Mouse (Mus musculus) heart, postnatal 10 days (tissue): ENCODE results near the gene Kat5. TPM values are rescaled to one million over a fixed set of nuclear protein-coding genes. Genes with fewer than 3 reads are reported as not detected.

Experiments
- DNase-seq, 2 experiments: peaks; one replicate each; pipeline ENCODE4 v3.0.0; 2021
- intact Hi-C: fragments of 180-260 bp; cut with DNase I; formaldehyde crosslinking; loops from one replicate; pipeline ENCODE4 v1.15.1; 2025
- total RNA-seq, 2 experiments: library from RNA; stranded (reverse); gene quantifications; 2 replicates each; pipeline ENCODE4 v1.2.3; 2021

The Kat5 gene
- total RNA-seq, 2 experiments from 2014 or later: 34.2 to 43.5 TPM

DNA sequence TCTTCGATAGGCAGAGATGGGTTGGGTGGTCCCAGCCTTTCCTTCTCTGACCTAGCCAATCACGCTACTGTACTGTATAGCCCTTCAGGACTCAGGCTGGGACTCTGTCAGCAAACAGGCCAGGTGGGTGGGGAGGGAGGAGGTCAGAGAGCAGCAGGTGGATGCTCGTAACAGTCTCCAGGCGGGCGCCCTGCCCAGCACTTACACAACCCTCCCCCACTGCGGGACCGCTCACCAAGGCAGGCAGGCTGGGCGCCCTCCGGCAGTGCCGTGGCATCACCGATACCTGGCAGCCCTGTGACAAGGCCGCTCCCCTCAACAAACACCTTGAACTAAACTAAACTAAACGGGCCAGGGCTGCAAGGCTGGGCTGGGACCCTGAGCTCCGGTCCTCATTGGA is 55.8 kb downstream of the Kat5 start:
- DNase-seq: no peak
- intact Hi-C loops: no loop called here

DNA sequence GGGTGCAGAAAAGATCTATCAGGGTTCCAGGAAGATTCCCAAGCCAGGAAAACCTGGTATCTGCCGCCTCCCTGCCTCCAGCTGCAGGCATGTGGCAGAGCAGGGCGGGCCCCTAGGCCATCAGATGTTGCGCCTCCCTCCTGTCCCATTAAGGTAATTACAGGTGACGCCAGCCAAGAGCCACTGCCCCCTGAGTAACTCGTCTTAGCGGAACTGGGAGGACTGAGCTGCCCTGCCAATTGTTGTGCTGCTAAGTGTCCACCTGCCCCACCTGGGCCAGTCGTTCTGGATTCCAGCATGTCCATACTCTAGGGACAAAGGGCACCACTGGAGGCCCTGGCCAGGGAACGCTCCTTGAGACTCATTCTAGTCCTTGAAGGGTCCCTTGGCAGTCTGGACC is 56.2 kb downstream of the Kat5 start:
- intact Hi-C loops: no loop called here
- no peak for DNase-seq

Other genes with a start within 250 kb of the Kat5 start
- 10 to 100 TPM; 26.4 to 28.8 TPM for gene Eif1ad, start 243.5 kb downstream of the Kat5 start, total RNA-seq
- 100 to 1,000 TPM; 173 to 178 TPM for gene Banf1, start 243.1 kb downstream of the Kat5 start, total RNA-seq
- gene Sart1, start 221.5 kb downstream of the Kat5 start, total RNA-seq: 10 to 100 TPM; 47.7 to 50.7 TPM
- gene Tsga10ip, start 207.7 kb downstream of the Kat5 start, total RNA-seq: not detected
- 100 to 1,000 TPM; 240 to 260 TPM for gene Drap1, start 185.3 kb downstream of the Kat5 start, total RNA-seq
- 10 to 100 TPM; 40.3 to 43.8 TPM for gene AI837181, start 185.1 kb downstream of the Kat5 start, total RNA-seq
- gene Fosl1, start 162.7 kb downstream of the Kat5 start, total RNA-seq: not detected
- gene Ccdc85b, start 152.3 kb downstream of the Kat5 start, total RNA-seq: 10 to 100 TPM; 12.5 to 14.5 TPM
- 10 to 100 TPM; 90.2 to 91.5 TPM for gene Fibp, start 149.6 kb downstream of the Kat5 start, total RNA-seq
- under 1 TPM; 0.41 to 0.45 TPM for gene Ctsw, start 141.7 kb downstream of the Kat5 start, total RNA-seq
- gene Efemp2, start 136.3 kb downstream of the Kat5 start, total RNA-seq: 10 to 100 TPM; 28.6 to 32.7 TPM
- 10 to 100 TPM; 24.3 to 25.5 TPM for gene Mus81, start 121.8 kb downstream of the Kat5 start, total RNA-seq
- gene Cfl1, start 119.8 kb downstream of the Kat5 start, total RNA-seq: 100 to 1,000 TPM; 497 to 519 TPM
- 1 to 10 TPM in 1 of 2 experiments, under 1 TPM in 1; 0.69 to 1.2 TPM for gene 1700020D05Rik, start 106.5 kb downstream of the Kat5 start, total RNA-seq
- 1 to 10 TPM; 6.1 to 7.7 TPM for gene Snx32, start 99.7 kb downstream of the Kat5 start, total RNA-seq
- not detected for gene Ovol1, start 49.6 kb downstream of the Kat5 start, total RNA-seq
- gene Ap5b1, start 42.2 kb downstream of the Kat5 start, total RNA-seq: 1 to 10 TPM; 4.1 to 4.5 TPM
- gene Rnaseh2c, start 8.4 kb downstream of the Kat5 start, total RNA-seq: 10 to 100 TPM; 63.6 to 76.0 TPM
- gene Rela, start 27.2 kb upstream of the Kat5 start, total RNA-seq: 10 to 100 TPM; 32.6 to 38.2 TPM
- gene Sipa1, start 53.5 kb upstream of the Kat5 start, total RNA-seq: 10 to 100 TPM; 44.2 to 49.6 TPM
- gene Map3k11, start 78.5 kb upstream of the Kat5 start, total RNA-seq: 10 to 100 TPM; 41.3 to 47.8 TPM
- 10 to 100 TPM; 34.7 to 37.9 TPM for gene Pcnx3, start 78.7 kb upstream of the Kat5 start, total RNA-seq
- gene Kcnk7, start 94.1 kb upstream of the Kat5 start, total RNA-seq: not detected
- 100 to 1,000 TPM; 154 to 161 TPM for gene Ehbp1l1, start 116.1 kb upstream of the Kat5 start, total RNA-seq
- gene Fam89b, start 119.4 kb upstream of the Kat5 start, total RNA-seq: 10 to 100 TPM; 44.0 to 47.7 TPM
- gene Ltbp3, start 130.7 kb upstream of the Kat5 start, total RNA-seq: 10 to 100 TPM; 77.0 to 79.2 TPM
- 10 to 100 TPM; 63.4 to 65.7 TPM for gene Scyl1, start 161.2 kb upstream of the Kat5 start, total RNA-seq